Mouse (Mus musculus): ENCODE data around the gene Kmt2d. TPM values are rescaled to one million over a fixed set of nuclear protein-coding genes. Genes with fewer than 3 reads are reported as not detected.

The Kmt2d gene
- polyA plus RNA-seq, 1 experiment from 2014 or later = 4.2 TPM

GRCm38 (mm10) chr15:98884106-98884505, 13.1 kb upstream of the Kmt2d start:
- ATAC-seq (ENCODE audit: low read depth) = no peak
- no peak overlapping the region for H3K4me3 ChIP-seq (replicated peaks)
- H3K27me3 ChIP-seq = peaks cover 14% of the 10 kb centered on the region; the same call in 1 of the 2 replicates
- peaks cover 29% of the 10 kb centered on the region for H3K4me1 ChIP-seq (replicated peaks)
- no peak overlapping the region for H3K27ac ChIP-seq
- H3K9me3 ChIP-seq (replicated peaks) = no peaks in the 10 kb centered on the region
- no peaks in the 10 kb centered on the region for H3K36me3 ChIP-seq
- no peak overlapping the region for H3K4me2 ChIP-seq
- no peak overlapping the region for H3K9ac ChIP-seq
- WGBS (ENCODE audit: insufficient replicate concordance) = 61% methylated on average over 1 of the region's 1 CpGs
- DNase-seq = no peak

GRCm38 (mm10) chr15:98883661-98884060, 12.7 kb upstream of the Kmt2d start:
- H3K27ac ChIP-seq = peak overlapping the region; percentile 13; the same call in 1 of the 2 replicates
- H3K9ac ChIP-seq = no peak overlapping the region
- peaks cover 14% of the 10 kb centered on the region; the same call in 1 of the 2 replicates for H3K27me3 ChIP-seq
- no peak overlapping the region for H3K4me2 ChIP-seq
- no peak overlapping the region for H3K4me3 ChIP-seq (replicated peaks)
- no peak for DNase-seq
- no peak for ATAC-seq (ENCODE audit: low read depth)
- H3K4me1 ChIP-seq (replicated peaks) = peaks cover 29% of the 10 kb centered on the region
- no peaks in the 10 kb centered on the region for H3K9me3 ChIP-seq (replicated peaks)
- no peaks in the 10 kb centered on the region for H3K36me3 ChIP-seq

GRCm38 (mm10) chr15:98881656-98882008, 10.6 kb upstream of the Kmt2d start:
- H3K9me3 ChIP-seq (replicated peaks) = no peaks in the 10 kb centered on the region
- H3K9ac ChIP-seq = peak overlapping the region; percentile 64
- H3K4me3 ChIP-seq (replicated peaks) = peak overlapping the region; percentile 68
- peak overlapping the region; percentile 79 for H3K4me2 ChIP-seq
- 0 out of 2 replicates have a peak, but pooled peaks cover under 1% of the 10 kb centered on the region for H3K27me3 ChIP-seq
- peak overlapping the region; percentile 66 for H3K27ac ChIP-seq
- no peaks in the 10 kb centered on the region for H3K36me3 ChIP-seq
- H3K4me1 ChIP-seq (replicated peaks) = peaks cover 34% of the 10 kb centered on the region
- DNase-seq (no peak), ATAC-seq (ENCODE audit: low read depth) (0 out of 2 replicates have a peak, but pooled peaks have one; percentile 8)
- 21% methylated on average over 5 of the region's 5 CpGs for WGBS (ENCODE audit: insufficient replicate concordance)

DNA sequence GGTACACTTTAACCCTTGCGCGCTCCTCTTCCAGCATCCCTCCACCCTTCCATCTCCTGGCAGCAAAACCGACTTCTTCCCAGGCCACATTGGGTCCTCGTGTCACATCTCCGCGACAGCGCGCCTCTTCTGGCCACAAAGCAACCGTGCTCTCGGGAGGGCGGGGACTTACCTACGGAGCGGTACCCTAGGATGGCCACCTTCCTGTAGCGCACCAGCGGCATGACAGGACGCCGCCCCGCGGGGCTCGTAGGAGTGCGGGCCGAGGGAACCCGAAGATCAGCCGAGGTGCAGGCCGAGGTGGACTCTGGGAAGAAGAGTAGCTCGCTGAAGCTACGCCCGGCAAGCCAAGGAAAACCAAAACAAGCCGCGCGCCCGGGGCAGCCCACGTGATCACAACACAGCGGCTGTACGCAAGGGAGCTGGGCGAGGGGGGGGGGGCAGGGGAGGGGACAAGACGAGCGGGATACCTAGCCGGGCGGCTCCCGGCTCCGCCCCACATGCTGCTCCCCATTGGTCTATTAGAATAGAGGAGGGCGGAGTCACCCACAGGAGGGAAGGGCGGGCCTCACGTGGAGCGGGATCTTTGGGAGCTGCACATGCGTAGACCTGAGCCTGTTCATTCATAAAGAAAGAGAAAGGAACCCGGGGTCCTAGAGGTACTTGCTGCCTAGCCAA, 10.1 kb upstream of the Kmt2d start:
- Histone ChIP-seq H3K27ac (peak overlapping the region; percentile 81), H3K9ac (peak overlapping the region; percentile 64), H3K36me3 (no peaks in the 10 kb centered on the region), H3K4me3 (replicated peaks) (peak overlapping the region; percentile 68), H3K4me1 (replicated peaks) (peaks cover 34% of the 10 kb centered on the region), H3K4me2 (peak overlapping the region; percentile 79), H3K9me3 (replicated peaks) (no peaks in the 10 kb centered on the region), H3K27me3 (no peaks in the 10 kb centered on the region)
- under 1% methylated on average over 47 of the region's 48 CpGs for WGBS (ENCODE audit: insufficient replicate concordance)
- peak; percentile 93 for DNase-seq
- peak; percentile 94 for ATAC-seq (ENCODE audit: low read depth)

GRCm38 (mm10) chr15:98877331-98877730, 6.3 kb upstream of the Kmt2d start:
- H3K4me2 ChIP-seq = no peak overlapping the region
- WGBS (ENCODE audit: insufficient replicate concordance) = 13% methylated on average over 3 of the region's 3 CpGs

GRCm38 (mm10) chr15:98871916-98872888, 1.2 kb upstream of the Kmt2d start:
- Histone ChIP-seq H3K27me3 (no peaks in the 10 kb centered on the region), H3K9ac (peak overlapping the region; percentile 99), H3K27ac (peak overlapping the region; percentile 95), H3K4me1 (replicated peaks) (peaks cover 50% of the 10 kb centered on the region), H3K9me3 (replicated peaks) (no peaks in the 10 kb centered on the region), H3K36me3 (no peaks in the 10 kb centered on the region), H3K4me3 (replicated peaks) (peak overlapping the region; percentile 99), H3K4me2 (peak overlapping the region; percentile 86)
- ATAC-seq (ENCODE audit: low read depth) = peak; percentile 68
- DNase-seq = peak; percentile 87
- WGBS (ENCODE audit: insufficient replicate concordance) = 2% methylated on average over 51 of the region's 51 CpGs

More at GRCm38 (mm10) chr15:98877331-98877730, 6.3 kb upstream of the Kmt2d start:
- no peaks in the 10 kb centered on the region for H3K36me3 ChIP-seq
- DNase-seq (peak; percentile 65), ATAC-seq (ENCODE audit: low read depth) (no peak)
- H3K9ac ChIP-seq = no peak overlapping the region
- no peaks in the 10 kb centered on the region for H3K9me3 ChIP-seq (replicated peaks)
- no peak overlapping the region for H3K27ac ChIP-seq
- no peaks in the 10 kb centered on the region for H3K27me3 ChIP-seq
- no peak overlapping the region for H3K4me3 ChIP-seq (replicated peaks)
- H3K4me1 ChIP-seq (replicated peaks) = peaks cover 38% of the 10 kb centered on the region

DNA sequence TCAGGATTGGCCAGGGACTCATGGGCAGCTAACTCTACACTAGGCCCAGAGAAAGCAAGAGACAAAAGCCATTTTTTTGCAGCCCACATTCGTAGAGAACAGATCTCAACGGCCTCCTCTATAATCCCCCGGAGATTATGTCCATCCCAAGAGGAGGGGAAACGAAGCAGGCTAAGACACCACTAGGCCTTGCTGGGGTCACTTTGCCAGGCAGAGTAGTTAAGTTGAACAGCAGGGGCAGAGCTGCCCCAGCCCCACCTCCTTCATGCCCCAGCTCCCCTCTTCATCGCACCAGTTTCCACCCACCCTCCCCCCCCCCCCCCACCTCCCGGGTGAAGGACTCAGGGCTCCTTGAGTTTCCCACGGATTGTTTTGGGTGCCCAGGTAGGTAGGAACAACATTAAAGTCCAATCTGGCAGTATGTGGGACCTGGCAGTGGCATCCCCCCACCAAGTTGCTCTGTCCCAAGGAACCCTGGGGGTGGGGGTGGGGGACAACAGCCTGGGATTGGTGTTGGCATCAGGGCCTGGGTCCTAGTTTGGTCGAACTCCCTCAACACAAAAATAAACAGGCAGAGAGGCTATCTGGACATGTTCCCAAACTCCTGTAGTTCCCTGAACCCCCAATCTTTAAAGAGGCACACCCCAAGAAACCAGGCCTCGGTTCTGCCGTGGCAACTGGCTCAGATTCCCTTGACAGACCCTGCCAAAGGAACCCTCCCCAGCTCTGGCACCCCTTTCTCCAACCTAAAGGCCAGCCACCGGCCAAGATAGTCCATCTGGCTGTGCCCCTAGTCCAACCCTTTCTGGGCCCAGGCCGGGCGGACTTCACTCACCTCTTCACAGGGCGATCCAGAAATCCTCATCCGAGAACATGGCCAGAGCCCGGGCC, 580 bp downstream of the Kmt2d start:
- H3K4me2 ChIP-seq = peak overlapping the region; percentile 86
- ATAC-seq (ENCODE audit: low read depth) = no peak
- H3K4me3 ChIP-seq (replicated peaks) = peak overlapping the region; percentile 99
- H3K9me3 ChIP-seq (replicated peaks) = no peaks in the 10 kb centered on the region
- H3K36me3 ChIP-seq = peaks cover 18% of the 10 kb centered on the region
- H3K4me1 ChIP-seq (replicated peaks) = peaks cover 59% of the 10 kb centered on the region
- DNase-seq = no peak
- H3K27me3 ChIP-seq = no peaks in the 10 kb centered on the region
- H3K9ac ChIP-seq = peak overlapping the region; percentile 99
- WGBS (ENCODE audit: insufficient replicate concordance) = under 1% methylated on average over 15 of the region's 16 CpGs
- peak overlapping the region; percentile 95 for H3K27ac ChIP-seq

- Histone ChIP-seq H3K9ac (peak overlapping the region; percentile 99), H3K36me3 (peaks cover 26% of the 10 kb centered on the region), H3K4me1 (replicated peaks) (peaks cover 59% of the 10 kb centered on the region), H3K4me3 (replicated peaks) (peak overlapping the region; percentile 99), H3K27ac (peak overlapping the region; percentile 95), H3K9me3 (replicated peaks) (no peaks in the 10 kb centered on the region), H3K4me2 (peak overlapping the region; percentile 86), H3K27me3 (no peaks in the 10 kb centered on the region)
- 10% methylated on average over 8 of the region's 8 CpGs for WGBS (ENCODE audit: insufficient replicate concordance)
- no peak for DNase-seq
- peak; percentile 33; the same call in 1 of the 2 replicates for ATAC-seq (ENCODE audit: low read depth)
These were observed 1.4 kb downstream of the Kmt2d start for GRCm38 (mm10) chr15:98869342-98870178.

- H3K27ac ChIP-seq = peak overlapping the region; percentile 95
- H3K36me3 ChIP-seq = peaks cover 37% of the 10 kb centered on the region
- no peaks in the 10 kb centered on the region for H3K27me3 ChIP-seq
- H3K4me2 ChIP-seq = peak overlapping the region; percentile 86
- no peaks in the 10 kb centered on the region for H3K9me3 ChIP-seq (replicated peaks)
- peak overlapping the region; percentile 99 for H3K9ac ChIP-seq
- no peak for DNase-seq
- H3K4me1 ChIP-seq (replicated peaks) = peaks cover 59% of the 10 kb centered on the region
- ATAC-seq (ENCODE audit: low read depth) = no peak
- H3K4me3 ChIP-seq (replicated peaks) = peak overlapping the region; percentile 99
- WGBS (ENCODE audit: insufficient replicate concordance) = 32% methylated on average over 11 of the region's 11 CpGs
These were observed 2.5 kb downstream of the Kmt2d start for GRCm38 (mm10) chr15:98868346-98869063.
